Mouse (Mus musculus): ENCODE measurements around the gene Clk3. TPM values are rescaled to one million over a fixed set of nuclear protein-coding genes. Genes with fewer than 3 reads are reported as not detected.
"Not testable (repeated sequence)": the region's sequence is repeated elsewhere in the genome, so short reads cannot be mapped to it uniquely, and the experiment has no call there.

Clk3 gene
- total and polyA plus RNA-seq, 3 experiments: 27.6 to 61.7 (median 33.8) TPM

DNA sequence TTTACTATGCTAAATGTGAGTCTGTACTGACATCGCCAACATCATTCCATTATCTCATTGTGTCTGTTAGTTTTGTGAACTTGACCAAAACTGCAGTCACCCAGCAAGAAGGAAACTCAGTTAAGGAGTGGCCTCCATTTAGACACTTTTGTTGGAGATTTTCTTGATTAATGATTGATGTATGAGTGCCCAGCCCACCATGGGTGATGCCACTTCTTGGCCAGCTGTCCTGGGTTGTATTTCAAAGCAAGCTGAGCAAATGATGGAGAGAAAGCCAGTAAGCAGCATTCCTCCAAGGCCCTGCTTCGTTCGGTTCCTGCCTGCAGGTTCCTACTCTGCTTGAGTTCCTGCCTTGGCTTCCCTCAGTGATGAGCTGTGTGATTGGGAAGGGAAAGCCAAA lies 44.9 kb downstream of the Clk3 start:
- H3K9ac ChIP-seq (ENCODE audit: low read depth, low read length): no peak overlapping the region
- TF ChIP-seq POLR2A (IDR thresholded peaks at IDR 0.05; ENCODE audit: insufficient read depth, low read depth, low read length): no peak
- TF ChIP-seq CTCF (IDR thresholded peaks at IDR 0.05): no peak
- no peak for TF ChIP-seq EP300 (IDR thresholded peaks at IDR 0.05; ENCODE audit: insufficient read depth, low read depth, low read length)
- intact Hi-C loops (cut with DNase I): no loop called here
- H3K27ac ChIP-seq: no peak overlapping the region
- H3K4me3 ChIP-seq: no peak overlapping the region
- H3K4me1 ChIP-seq (ENCODE audit: control insufficient read depth, insufficient read depth, low read length): peaks cover 11% of the 10 kb centered on the region
- no peak for DNase-seq
- peaks cover 26% of the 10 kb centered on the region for H3K36me3 ChIP-seq (ENCODE audit: control insufficient read depth, insufficient read depth, low read length)
- 84% methylated on average over 3 of the region's 3 CpGs for WGBS
- no peaks in the 10 kb centered on the region for H3K79me2 ChIP-seq (replicated peaks; ENCODE audit: control insufficient read depth, insufficient read depth, low read length)
- H3K27me3 ChIP-seq (ENCODE audit: control insufficient read depth, insufficient read depth, low read length): no peaks in the 10 kb centered on the region

DNA sequence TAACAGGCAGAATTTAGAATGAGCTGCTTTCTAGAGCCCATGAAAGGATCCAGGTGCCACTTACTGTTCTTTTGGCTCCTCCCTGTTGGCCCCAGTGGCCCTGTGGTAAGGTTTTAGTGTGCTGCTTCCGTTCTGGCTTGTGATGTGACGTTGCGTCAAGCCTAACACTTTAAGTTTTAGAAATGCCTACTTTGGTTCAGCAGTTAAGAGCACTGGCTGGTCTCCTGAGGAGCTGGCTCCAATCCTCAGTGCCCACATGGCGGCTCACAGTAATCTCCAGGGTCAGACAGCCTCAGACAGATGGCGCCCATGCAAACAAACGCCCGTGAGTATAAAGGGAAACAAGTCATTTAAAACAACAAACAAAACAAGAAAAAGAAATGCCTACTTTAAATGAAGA lies 47.3 kb downstream of the Clk3 start:
- Histone ChIP-seq H3K27me3 (ENCODE audit: control insufficient read depth, insufficient read depth, low read length) (no peaks in the 10 kb centered on the region), H3K79me2 (replicated peaks; ENCODE audit: control insufficient read depth, insufficient read depth, low read length) (no peaks in the 10 kb centered on the region), H3K27ac (no peak overlapping the region), H3K9ac (ENCODE audit: low read depth, low read length) (no peak overlapping the region), H3K4me1 (ENCODE audit: control insufficient read depth, insufficient read depth, low read length) (peaks cover 6% of the 10 kb centered on the region), H3K36me3 (ENCODE audit: control insufficient read depth, insufficient read depth, low read length) (peaks cover 23% of the 10 kb centered on the region), H3K4me3 (no peak overlapping the region)
- 95% methylated on average over 7 of the region's 7 CpGs for WGBS
- no peak for TF ChIP-seq POLR2A (IDR thresholded peaks at IDR 0.05; ENCODE audit: insufficient read depth, low read depth, low read length)
- TF ChIP-seq CTCF (IDR thresholded peaks at IDR 0.05): no peak
- no peak for TF ChIP-seq EP300 (IDR thresholded peaks at IDR 0.05; ENCODE audit: insufficient read depth, low read depth, low read length)
- DNase-seq: no peak
- intact Hi-C loops (cut with DNase I): no loop called here

DNA sequence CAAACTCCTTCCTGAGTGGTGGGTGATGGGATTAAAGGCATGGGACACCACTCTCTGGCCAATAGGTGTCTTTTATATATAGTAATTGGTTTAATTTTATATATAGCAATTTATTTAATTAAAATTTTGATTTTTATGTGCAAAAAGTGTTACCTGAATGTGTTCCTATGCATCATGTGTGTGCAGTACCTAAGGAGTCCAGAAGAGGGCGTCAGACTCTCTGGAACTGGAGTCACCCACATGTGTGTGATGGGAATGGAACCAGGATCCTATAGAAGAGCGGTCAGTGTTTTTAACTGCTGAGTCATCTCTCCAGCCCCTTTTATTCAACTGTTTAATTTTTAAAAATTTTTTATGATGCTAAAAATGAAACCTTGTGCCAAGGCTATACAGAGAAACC lies 53.5 kb downstream of the Clk3 start:
- Histone ChIP-seq H3K27me3 (ENCODE audit: control insufficient read depth, insufficient read depth, low read length) (no peaks in the 10 kb centered on the region), H3K27ac (no peak overlapping the region), H3K79me2 (replicated peaks; ENCODE audit: control insufficient read depth, insufficient read depth, low read length) (peaks cover 4% of the 10 kb centered on the region; the same call in 1 of the 2 replicates), H3K4me1 (ENCODE audit: control insufficient read depth, insufficient read depth, low read length) (peaks cover 1% of the 10 kb centered on the region; the same call in 1 of the 2 replicates), H3K9ac (ENCODE audit: low read depth, low read length) (no peak overlapping the region), H3K36me3 (ENCODE audit: control insufficient read depth, insufficient read depth, low read length) (peaks cover 5% of the 10 kb centered on the region), H3K4me3 (no peak overlapping the region)
- DNase-seq: no peak
- TF ChIP-seq POLR2A (IDR thresholded peaks at IDR 0.05; ENCODE audit: insufficient read depth, low read depth, low read length) (no peak), EP300 (IDR thresholded peaks at IDR 0.05; ENCODE audit: insufficient read depth, low read depth, low read length) (no peak), CTCF (IDR thresholded peaks at IDR 0.05) (peak; percentile 64)
- intact Hi-C loops (cut with DNase I): no loop called here
- 71% methylated on average over 2 of the region's 2 CpGs for WGBS

DNA sequence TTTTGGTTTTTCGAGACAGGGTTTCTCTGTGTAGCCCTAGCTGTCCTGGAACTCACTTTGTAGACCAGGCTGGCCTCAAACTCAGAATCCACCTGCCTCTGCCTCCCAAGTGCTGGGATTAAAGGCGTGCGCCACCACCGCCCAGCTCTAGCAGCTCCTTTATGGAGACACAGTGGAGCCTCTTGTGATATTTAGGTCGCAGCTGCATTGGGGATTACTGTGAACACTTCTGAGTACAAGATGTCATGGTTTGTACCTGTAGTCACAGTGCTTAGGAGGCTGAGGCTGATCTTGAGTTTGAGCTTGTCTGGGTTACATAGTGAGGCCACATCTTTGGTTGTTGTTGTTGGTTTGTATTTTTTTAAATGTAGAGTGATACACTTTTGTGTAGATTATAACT lies 55.4 kb downstream of the Clk3 start:
- intact Hi-C loops (cut with DNase I); H3K9ac ChIP-seq (ENCODE audit: low read depth, low read length): not testable (repeated sequence)
- 92% methylated on average over 5 of the region's 5 CpGs for WGBS

DNA sequence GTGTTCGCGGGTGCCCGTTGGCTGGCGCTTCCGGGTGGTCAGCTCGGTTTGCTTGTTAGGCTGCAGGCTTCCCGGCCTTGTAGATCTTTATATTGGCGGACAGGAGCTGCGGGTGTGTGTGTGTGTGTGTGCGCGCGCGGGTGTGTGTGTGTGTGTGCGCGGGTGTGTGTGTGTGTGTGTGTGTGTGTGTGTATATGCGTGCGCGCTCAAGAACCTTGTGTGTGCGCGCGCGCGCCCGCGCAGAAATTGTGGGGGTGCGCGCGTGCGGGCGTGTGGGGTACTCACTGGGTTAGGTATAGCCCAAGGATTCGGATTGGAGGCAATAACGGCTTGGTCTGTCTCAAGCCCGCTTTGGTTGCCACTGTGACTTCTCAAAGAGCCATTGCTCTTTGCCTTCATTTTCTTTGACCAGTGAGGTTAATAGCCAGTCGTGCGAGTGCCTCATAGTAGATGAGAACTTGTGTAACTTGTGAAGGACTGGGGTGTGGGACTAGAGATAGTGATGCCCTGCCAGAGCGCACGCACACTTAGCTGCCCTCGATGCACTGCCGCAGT lies 56.9 kb downstream of the Clk3 start:
- peak overlapping the region; percentile 95 for H3K9ac ChIP-seq (ENCODE audit: low read depth, low read length)
- no peaks in the 10 kb centered on the region for H3K27me3 ChIP-seq (ENCODE audit: control insufficient read depth, insufficient read depth, low read length)
- peaks cover 4% of the 10 kb centered on the region; the same call in 1 of the 2 replicates for H3K79me2 ChIP-seq (replicated peaks; ENCODE audit: control insufficient read depth, insufficient read depth, low read length)
- H3K4me3 ChIP-seq: peak overlapping the region; percentile 85
- no peak for TF ChIP-seq POLR2A (IDR thresholded peaks at IDR 0.05; ENCODE audit: insufficient read depth, low read depth, low read length)
- TF ChIP-seq CTCF (IDR thresholded peaks at IDR 0.05): no peak
- no peak for TF ChIP-seq EP300 (IDR thresholded peaks at IDR 0.05; ENCODE audit: insufficient read depth, low read depth, low read length)
- H3K36me3 ChIP-seq (ENCODE audit: control insufficient read depth, insufficient read depth, low read length): no peaks in the 10 kb centered on the region; the same call in 1 of the 2 replicates
- intact Hi-C loops (cut with DNase I): loop anchor here (5.0 kb wide), 2 partner anchors 34 to 41 kb away; no protein-coding TSS in a partner anchor
- peaks cover 1% of the 10 kb centered on the region; the same call in 1 of the 2 replicates for H3K4me1 ChIP-seq (ENCODE audit: control insufficient read depth, insufficient read depth, low read length)
- under 1% methylated on average over 39 of the region's 39 CpGs for WGBS
- peak in 1 of 2 experiments; percentile 58 for DNase-seq
- peak overlapping the region; percentile 90 for H3K27ac ChIP-seq

More for the DNA sequence above, 55.4 kb downstream of the Clk3 start:
- not testable (repeated sequence) for H3K36me3 ChIP-seq (ENCODE audit: control insufficient read depth, insufficient read depth, low read length); H3K27me3 ChIP-seq (ENCODE audit: control insufficient read depth, insufficient read depth, low read length); H3K27ac ChIP-seq; H3K4me3 ChIP-seq; DNase-seq; H3K79me2 ChIP-seq (replicated peaks; ENCODE audit: control insufficient read depth, insufficient read depth, low read length); H3K4me1 ChIP-seq (ENCODE audit: control insufficient read depth, insufficient read depth, low read length)

DNA sequence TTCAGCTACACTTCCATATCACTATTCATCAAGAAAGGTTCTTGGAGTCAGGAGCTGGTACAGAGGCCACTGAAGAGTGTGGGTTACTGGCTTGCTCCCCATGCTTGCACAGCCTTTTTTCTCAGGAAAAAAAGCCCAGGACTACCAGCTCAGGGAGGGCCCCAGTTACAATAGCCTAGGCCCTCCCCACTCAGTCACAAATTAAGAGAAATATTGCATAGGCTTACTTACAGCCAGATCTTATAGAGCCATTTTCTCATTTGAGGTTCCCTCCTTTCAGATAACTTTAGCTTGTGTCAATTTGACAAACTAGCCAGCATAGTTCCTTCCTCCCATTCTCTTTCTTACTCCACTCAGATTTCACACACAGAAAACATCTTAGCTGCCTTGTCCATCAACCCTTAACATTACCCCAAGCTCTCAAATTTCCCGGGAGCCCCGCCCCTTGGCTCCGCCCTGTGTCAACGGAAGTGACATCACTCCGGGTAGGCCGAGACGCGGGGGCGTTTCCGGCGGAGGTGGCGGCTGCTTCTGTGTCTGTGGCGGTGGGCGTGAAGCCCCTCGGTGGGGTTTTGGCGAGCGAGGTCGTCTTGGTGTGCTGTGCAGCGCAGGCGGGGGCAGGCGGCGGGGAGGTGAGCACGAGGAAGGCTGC lies 57.5 kb downstream of the Clk3 start, which contains the start of gene Edc3:
Edc3 (plus strand) TSS at position 473 of the 652 bp plus-strand sequence.
- H3K9ac ChIP-seq (ENCODE audit: low read depth, low read length): peak within 1 kb of the TSS; percentile 95
- peaks cover 3% of the 10 kb centered on the region; the same call in 1 of the 2 replicates for H3K79me2 ChIP-seq (replicated peaks; ENCODE audit: control insufficient read depth, insufficient read depth, low read length)
- intact Hi-C loops (cut with DNase I): loop anchor here (5.0 kb wide), 2 partner anchors 34 to 41 kb away; no protein-coding TSS in a partner anchor
- no peaks in the 10 kb centered on the region for H3K27me3 ChIP-seq (ENCODE audit: control insufficient read depth, insufficient read depth, low read length)
- no peaks in the 10 kb centered on the region; the same call in 1 of the 2 replicates for H3K36me3 ChIP-seq (ENCODE audit: control insufficient read depth, insufficient read depth, low read length)
- DNase-seq: peak; percentile 89 to 92
- no peak for TF ChIP-seq CTCF (IDR thresholded peaks at IDR 0.05)
- peak; percentile 73 for TF ChIP-seq POLR2A (IDR thresholded peaks at IDR 0.05; ENCODE audit: insufficient read depth, low read depth, low read length)
- H3K4me3 ChIP-seq: peak within 1 kb of the TSS; percentile 85
- H3K4me1 ChIP-seq (ENCODE audit: control insufficient read depth, insufficient read depth, low read length): peaks cover 1% of the 10 kb centered on the region; the same call in 1 of the 2 replicates
- H3K27ac ChIP-seq: peak within 1 kb of the TSS; percentile 90
- WGBS: 0% methylated on average over 23 of the region's 23 CpGs
